Mouse (Mus musculus) yolk sac, embryonic 10.5 days (tissue): ENCODE measurements at regions not wholly inside any gene's neighbourhood (a gene's known extent, or its start where the extent isn't known, plus 50 kb on each side); places are given as distances from the start of the nearest gene placed in this dataset.
"Not testable (repeated sequence)": the region's sequence is repeated elsewhere in the genome, so short reads cannot be mapped to it uniquely, and the experiment has no call there.

ENCODE experiments used
- DNase-seq: peaks from one replicate; pipeline ENCODE4 v3.0.0-alpha.2; 2017; ENCODE audit warnings: low spot score

GRCm38 (mm10) chr2:10658317-10658716 is 288.0 kb downstream of the Sfmbt2 start:
- DNase-seq = no peak

- not testable (repeated sequence) for DNase-seq
Observed at GRCm38 (mm10) chr2:10667915-10668314, 297.6 kb downstream of the Sfmbt2 start.

DNA sequence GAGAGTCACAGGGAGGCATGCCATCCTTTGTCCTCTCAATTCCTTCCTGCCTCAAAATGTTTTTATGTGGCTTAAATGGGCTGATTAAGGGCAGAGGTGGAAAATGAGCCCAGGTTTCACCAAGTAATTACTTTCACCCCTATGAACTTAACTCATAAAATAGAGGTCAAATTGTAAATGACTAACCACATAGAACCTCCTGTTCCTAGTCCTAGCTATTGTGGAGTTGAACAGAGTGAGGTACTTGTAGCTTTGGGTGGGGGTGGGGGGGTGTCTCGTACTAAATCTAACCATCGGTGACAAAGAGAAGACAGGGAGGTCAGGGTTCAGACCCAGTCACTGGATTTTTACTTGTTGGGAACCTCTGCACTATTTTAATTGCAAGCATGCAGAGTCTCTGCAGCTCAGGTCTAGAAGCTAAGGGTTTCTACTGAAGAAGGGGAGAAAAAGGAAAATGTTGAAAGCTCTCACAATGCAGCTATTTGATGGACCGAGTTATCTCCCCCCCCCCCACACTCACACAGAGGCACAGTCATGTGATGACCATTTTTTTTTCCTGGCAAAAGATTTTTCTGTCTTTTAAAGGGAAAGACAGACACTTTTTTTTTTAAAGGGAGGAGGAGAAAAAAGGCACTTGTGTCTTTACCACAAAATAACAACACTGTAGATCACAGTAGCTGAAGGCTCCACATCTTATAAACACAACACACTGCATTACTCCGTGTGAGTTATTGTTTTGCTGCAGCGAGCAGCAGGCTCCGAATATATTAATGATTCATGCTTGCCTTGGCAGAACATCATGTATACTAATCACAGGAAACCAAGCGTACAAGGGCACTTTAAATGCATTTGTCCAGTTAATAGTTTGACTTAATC is 300.4 kb downstream of the Sfmbt2 start:
- DNase-seq = no peak

- no peak for DNase-seq
Observed at GRCm38 (mm10) chr2:10671299-10671632, 301.0 kb downstream of the Sfmbt2 start.

GRCm38 (mm10) chr2:10672196-10672595 is 301.9 kb downstream of the Sfmbt2 start:
- no peak for DNase-seq

DNA sequence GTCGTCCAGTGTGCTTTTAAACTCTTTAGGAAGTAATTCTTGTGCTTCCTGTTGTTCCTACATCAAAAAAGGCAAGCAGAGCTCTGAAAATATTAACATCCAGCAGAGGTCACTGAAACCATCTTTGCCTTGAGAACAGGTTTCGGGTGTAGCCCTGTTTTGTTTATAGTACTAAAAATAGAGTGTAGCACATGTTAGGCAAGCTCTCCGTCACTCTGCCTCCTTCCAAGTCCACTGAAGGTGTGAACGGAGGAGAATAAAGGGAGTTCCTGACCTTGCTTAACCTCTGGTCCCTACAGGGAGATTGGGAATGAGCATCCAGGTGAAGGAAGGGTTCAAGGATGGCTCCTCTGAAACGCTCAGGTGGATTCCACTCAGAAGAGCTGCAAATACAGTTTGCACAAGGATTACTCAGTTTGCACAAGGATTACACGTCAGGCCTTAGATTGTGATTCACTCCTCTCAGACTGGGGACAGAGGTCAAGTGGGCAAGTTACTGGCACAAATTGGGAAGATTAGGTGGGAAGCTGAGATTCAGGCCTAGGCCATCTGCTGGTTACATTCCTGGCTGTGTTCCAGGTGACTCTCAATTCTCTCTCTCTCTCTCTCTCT is 304.5 kb downstream of the Sfmbt2 start:
- peak; percentile 73 for DNase-seq

DNA sequence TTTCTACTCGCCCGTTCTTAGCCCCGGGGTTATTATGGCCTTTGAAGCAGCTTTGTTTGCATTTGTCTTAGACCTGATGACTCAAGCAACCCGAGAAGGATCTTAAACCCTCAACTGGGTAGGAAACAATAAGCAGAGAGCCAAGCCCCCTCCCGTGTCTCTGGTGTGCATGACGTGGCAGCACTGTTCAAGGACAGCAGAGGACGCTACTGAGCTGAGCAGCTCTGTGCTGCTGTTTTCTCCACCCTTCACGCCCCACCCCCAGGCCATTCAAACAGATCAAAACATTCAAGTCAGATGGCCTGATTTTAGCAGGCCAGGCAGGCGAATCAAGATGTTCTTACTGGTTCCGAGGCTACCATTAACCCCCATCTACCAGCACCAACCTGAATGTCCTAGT is 331.1 kb downstream of the Sfmbt2 start:
- no peak for DNase-seq

DNA sequence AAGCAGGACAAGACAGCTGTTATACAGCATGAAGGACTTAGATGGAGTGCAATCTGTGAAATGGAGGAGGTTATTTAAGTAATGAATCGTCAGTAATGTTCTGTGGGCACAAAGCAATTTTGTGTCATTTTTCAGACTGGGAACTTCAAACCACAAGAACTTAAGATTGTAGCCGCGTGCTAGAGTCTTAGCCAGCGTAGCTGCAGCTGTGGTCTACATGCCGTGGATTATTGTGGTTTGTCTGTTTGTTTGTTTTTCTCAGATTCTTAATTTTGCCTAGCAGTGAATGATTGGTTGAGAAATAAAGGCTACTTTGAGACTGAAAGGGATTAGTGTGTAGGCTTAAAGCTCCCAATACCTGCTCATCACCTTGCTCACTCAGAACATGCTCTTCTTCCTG is 348.1 kb downstream of the Sfmbt2 start:
- DNase-seq = no peak

DNA sequence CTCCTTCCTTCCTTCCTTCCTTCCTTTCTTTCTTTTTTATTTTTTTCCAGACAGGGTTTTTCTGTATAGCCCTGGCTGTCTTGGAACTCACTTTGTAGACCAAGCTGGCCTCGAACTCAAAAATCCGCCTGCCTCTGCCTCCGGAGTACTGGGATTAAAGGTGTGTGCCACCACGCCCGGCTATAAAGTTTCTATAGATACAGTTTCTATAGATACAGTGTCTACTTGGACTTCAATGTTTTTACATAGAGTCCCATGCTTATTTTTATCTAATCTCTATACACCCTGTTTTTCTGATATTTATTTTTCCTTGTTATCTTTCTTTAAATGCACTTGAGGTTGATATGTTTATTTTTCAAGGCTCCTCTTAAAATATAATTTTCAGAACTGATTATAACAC is 364.0 kb downstream of the Sfmbt2 start:
- DNase-seq = not testable (repeated sequence)

GRCm38 (mm10) chr2:10736696-10737457 is 366.6 kb downstream of the Sfmbt2 start:
- no peak for DNase-seq

DNA sequence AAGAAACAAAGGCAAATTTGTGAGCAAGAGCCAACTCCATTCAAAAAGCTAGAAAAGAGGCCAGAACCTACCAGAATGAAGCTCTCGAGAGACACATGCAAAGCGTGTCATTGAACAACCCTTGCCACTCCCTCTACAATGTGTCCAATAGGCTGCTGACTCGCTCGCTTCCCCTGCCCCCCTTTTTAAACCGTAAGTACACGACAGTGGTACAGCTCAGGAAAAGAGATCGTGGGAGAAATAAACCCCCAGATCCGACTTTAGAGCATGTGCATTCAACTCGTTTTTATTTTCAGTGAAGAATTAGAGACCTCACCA is 367.1 kb downstream of the Sfmbt2 start:
- no peak for DNase-seq

DNA sequence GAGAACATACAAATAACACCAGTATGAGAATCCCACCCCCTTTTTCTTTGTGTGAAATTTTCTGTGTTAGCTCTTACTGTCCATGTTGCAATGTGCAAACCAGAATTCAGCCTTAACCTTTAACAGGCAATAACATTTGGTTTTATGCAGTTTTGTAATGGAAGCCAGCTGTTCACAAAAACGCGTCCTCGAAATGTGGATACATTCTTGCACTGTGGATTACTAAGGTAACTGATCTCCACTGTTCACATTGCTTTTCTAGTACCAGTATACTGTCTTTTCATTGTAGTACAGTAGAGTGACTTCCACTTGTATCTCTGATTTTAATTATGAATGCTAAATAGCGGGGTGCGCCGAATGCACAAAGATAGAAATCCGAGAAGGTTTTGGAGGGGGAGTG is 374.8 kb downstream of the Sfmbt2 start:
- no peak for DNase-seq

DNA sequence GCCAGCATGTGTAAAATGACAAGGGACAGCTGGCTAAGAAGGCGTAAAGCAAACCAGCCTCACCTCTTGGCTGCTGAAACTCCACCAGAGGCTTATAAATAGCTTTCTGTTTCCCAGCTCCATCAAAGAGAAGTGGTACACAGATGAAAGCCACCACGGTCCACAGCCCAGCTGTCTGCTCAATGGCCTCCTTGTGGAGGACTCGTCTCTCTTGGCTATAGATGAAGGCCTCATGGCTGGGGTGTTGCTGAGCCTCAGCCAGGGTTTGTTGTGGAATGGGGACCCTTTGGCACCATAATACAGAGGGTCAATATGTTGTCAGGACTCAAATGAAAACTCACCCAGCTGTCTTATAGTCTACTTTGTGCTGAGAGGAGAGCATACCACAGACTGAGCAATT is 385.1 kb downstream of the Sfmbt2 start:
- DNase-seq = no peak

- no peak for DNase-seq
Observed at GRCm38 (mm10) chr2:10757202-10757840, 387.0 kb downstream of the Sfmbt2 start.

- DNase-seq = no peak
Observed at GRCm38 (mm10) chr2:10757886-10758285, 387.6 kb downstream of the Sfmbt2 start.

DNA sequence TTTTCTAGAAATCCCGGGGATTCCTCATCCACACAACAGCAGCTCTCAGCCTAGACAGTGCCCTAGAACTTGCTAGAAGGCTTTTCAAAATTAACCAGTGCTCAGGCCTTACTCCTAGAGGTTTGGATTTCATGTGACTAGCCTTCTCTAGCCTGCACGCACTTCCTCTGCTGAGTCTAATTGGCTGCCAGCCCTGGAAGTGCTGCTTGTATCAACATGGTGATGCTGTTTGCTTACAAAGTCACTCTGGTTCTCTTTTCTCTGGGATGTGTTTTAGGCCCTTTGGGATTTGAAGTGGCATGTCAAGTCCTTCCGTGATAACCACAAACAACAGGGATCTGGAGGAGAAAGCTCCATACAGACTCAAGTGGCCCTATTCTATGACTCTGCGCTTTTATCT is 391.9 kb downstream of the Sfmbt2 start:
- no peak for DNase-seq

- no peak for DNase-seq
Observed at GRCm38 (mm10) chr2:10783071-10783470, 388.8 kb upstream of the Prkcq start.

- DNase-seq = no peak
Observed at GRCm38 (mm10) chr2:10783594-10783993, 388.3 kb upstream of the Prkcq start.

DNA sequence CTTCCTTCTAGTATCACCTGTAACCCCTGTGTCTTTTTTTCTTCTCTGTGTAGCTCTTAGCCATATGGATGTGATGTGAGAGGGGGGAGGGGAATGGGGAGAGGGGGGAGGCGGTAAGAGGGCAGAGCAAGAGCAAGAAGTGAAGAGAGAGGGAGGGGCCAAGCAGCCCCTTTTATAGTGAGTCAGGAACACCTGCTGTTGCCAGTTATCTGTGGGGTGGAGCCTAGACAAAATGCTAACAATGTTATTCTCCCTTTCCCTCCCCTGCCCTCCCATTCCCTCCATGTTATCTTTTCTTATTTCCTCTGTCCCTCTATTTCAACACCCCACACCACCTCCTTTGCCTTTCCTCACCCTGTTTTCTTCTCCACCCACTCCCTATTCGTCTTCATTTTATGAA is 387.6 kb upstream of the Prkcq start:
- DNase-seq = no peak

DNA sequence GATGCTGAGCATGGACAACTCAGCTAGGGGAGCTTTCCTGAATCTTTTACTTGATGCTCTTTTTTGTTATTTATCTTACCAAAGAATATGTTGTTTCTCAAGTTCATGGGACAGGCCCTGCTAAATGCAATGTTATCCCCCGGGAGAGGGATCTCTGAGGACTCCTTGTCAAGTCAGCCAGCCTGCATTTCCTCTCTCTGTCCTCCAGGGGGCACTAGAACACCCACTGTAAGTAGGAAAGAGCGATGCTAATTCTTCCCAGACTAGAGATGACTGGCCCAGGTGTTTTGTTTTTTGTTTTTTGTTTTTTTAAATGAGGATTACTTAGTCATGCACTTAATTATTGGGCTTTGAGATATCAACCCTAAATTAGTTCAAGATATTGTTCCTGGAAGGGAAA is 386.8 kb upstream of the Prkcq start:
- no peak for DNase-seq

GRCm38 (mm10) chr2:10788509-10788908 is 383.4 kb upstream of the Prkcq start:
- no peak for DNase-seq

DNA sequence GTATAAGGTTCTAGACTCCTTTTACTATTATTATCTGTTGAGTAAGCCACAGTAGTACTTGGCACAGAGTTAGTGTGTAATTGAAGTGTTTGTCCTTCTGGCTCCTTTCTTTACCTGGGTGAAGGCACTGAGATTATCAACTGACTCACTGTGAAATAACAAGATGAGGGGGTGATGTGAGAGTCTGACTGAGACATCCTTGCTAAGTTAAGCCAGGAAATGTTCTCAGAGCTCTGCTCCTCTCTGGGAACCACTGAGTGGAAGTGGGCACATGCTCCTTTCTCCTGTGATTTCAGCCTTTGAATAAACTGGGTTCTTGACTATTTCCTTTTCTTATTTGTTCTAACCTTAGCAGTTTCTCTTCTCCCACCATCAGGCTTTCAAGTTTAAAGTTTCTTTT is 380.7 kb upstream of the Prkcq start:
- DNase-seq = no peak

DNA sequence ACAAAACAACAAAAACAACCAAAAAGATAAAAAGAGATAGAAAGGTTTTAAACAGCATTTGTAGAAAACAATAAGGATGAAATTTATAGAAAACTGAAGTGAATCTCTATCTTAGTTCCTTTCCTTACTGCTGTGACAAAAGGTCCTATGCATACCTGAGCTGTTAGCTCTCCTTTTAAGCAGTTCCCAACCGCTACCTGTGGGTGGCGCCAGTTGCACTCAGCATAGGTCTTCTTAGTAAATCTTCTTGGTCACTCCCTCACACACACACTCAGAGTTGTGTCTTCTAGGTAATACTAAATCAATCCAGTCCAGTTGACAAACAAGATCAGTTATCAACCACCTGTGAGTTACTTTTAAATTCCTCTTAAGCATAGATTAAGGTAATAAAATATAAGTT is 355.5 kb upstream of the Prkcq start:
- DNase-seq = no peak
